Mouse (Mus musculus) monocyte, adult 59 days (primary cell): ENCODE measurements around the gene Gab1. TPM values are rescaled to one million over a fixed set of nuclear protein-coding genes. Genes with fewer than 3 reads are reported as not detected.

Experiments used
- total RNA-seq, 2 experiments: library from RNA; stranded (reverse); gene quantifications; one replicate each; pipeline ENCODE4 v1.2.4; 2023

The Gab1 gene
- 1 to 10 TPM; 8.1 TPM for total RNA-seq

DNA sequence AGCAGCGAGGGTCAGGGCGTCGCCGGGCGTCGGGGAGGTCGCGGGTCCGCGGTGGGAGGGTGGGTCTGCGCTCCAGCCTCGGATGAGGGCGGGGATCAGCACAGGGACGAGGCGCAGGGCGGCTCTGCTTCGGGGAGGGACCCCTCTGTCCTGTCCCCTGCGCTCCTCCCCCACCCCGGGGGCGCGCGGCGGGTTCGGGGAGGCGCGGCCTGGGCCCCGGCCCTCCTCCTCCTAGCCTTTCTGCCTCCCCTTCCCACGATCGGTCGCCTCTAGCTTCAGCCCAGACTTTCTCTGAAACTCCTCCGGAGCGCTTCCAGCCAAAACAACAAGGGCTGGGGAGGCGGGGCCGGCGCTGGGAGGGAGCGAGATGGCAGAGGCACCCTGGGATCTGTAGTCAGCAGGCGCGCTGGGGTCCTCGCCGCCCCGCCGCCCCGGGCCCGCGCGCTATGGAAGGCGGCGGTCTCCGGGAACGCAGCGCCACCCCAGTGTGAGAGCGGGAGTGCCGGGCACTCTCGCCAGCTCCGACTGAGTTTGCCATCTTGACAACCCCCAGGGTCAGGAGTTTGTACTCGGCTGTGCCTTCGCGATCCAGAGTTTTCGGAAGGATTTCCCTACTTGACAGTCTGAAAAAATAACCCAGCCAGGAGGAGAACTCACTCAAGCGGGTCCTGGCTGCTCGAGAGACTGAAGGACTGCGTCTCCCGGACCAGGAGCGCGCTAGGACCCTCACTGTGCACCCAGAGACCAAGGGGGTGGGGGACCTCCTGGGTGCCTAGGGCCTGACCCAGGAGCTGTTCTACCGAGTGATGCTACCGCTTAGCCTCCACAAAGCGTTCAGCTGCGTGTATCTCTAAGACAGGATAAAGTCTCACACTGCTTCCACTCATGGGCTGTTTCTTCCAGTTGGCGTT lies at the start of gene Gab1:
Gene Gab1, minus strand, starts transcription at position 324 of the 911 bp plus-strand sequence.

DNA sequence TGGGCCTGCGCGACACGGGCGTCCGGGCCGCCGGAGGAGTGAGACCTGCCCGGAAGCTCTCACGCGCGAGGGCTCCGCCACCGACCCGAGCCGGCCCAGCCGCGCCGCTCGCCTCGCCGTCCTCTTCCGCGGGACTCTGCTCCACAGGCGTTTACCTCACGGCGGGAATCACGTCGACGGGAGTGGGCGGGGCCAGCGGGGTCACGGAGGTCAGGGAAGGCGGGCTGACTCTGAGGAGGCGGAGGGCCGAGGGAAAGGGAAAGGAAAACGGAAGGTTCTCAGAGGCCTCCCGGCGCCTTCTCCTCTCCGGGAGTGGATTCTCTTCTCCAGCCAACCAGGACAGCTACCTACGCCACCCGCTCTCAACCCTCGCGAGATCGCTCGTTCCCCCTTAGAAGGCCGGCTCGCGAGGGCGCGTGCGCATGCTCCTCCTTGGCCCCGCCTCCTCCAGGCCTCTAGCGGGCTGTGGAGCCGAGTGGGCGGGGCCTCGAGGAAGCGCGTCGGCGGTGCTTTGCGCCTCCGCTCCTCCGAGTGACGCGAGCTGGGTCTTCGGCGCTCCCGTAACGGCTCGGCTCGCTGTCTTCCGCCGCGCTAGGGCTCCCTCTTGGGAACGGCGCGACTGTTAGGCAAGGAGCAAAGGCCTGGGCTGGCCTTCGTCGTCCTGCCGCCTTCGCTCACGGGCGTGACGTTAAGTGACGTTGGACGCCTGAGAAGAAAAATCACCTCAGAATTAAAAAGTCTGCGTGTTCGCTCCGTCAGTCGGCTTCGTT lies 141.0 kb downstream of the Gab1 start, which contains the start of gene Smarca5:
Gene Smarca5, minus strand, starts transcription at position 343 of the 770 bp plus-strand sequence.

Other genes starting within 250 kb of the Gab1 start
- gene Smarca5, start 141.0 kb downstream of the Gab1 start, total RNA-seq: 10 to 100 TPM; 79.4 to 91.8 TPM
- 10 to 100 TPM; 36.7 to 36.9 TPM for gene Usp38, start 134.4 kb upstream of the Gab1 start, total RNA-seq